Mouse (Mus musculus): Measurements from ENCODE around the gene Cacnb4.

The Cacnb4 gene

DNA sequence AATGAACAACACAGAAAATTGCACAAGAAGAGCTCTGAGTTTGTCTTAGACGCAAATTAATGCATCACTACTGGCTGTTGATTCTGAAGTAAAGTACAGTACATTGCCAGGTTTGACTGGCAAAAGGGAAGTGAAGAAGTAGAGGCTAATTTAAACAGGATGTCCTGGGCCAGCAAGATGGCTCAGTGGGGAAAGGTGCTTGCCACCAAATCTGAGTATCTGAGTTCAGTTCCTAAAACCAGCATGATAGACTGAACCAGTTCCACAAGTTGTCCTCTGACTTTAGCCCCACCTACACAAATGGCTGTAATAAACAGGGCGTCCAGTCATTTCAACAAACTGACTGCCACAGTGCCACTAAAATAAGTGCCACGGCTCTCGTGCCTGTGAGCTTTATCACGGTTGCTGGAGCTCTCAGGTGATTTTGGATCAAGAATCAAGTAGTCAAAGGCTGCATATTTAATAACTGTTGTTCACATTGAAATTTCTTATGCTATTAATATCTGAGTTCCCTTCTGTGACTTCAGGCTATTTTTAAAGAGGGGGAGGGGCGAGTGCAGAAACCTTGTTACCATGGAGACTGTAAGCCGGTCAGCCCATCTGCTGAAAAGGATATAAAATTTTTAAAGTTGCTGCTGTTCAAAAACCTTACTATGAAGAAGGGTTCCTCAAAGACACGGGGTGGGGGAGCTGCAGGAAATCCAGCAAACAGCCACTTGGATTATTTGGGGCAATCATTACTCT lies 29.2 kb downstream of the Cacnb4 start:
- DNase-seq: no peak

DNA sequence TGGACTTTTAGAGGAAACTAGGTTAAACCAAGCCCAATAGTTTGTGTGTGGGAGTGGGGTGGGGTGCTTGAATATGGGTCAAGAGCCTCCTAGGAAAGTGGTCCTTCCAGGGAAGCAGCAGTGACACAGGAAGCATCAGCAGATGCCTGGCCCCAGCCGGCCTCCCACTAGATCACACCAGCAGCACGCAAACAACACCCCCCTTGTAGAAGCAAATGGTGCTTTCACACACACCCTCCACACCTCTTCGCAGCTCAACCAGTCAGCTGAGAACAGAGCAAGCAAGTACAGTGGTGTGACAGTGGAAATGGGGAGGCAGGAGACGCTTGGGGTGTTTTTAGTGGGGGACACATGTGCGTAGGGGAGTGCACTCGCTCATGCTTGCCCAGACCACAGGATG lies 33.0 kb downstream of the Cacnb4 start:
- DNase-seq: no peak

DNA sequence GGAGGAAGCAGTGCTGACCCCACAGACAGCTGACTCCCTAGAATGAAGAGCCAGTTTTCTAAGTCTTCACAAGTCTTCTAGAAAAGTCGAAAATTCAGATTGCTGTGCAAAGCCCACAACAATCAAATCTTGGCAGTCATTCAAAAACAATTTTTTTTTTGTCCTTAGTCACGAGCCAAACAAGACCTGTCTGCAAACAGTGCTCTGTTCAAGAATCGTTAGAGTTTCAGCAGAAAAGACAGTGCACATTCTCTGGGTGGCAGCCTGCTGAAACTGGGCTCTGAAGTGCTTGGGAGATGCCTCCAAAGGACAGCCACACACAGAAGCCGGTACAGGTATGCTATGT lies 37.1 kb downstream of the Cacnb4 start:
- DNase-seq: no peak

DNA sequence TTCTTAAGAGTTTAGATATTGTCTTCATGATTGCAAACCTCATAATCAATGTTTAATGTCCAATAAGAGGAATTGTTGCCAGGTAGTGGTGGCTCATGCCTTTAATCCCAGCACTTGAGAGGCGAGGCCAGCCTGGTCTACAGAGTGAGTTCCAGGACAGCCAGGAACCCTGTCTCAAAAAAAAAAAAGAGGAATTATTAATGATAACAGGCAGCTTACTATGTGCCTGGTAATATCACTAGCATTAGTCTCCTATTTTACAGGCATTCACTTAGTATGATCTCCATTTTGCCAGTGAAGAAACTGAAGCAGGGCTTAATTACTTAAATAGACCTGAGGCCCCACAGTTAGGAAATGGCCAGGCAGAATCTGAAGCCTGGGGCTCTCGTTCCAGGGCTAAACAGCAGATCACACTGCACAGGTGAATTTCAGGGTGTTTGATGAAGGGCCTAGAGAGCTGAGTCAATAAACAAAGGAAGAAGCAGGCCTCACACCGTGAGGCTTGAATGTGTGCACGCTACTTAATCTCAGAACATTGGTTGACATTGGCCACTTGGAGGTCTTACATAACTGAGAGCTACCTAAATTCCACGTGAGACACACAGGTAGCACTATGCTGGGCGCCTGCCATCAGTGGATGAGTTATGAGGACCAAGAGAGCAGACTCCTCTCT lies 37.6 kb downstream of the Cacnb4 start:
- no peak for DNase-seq

DNA sequence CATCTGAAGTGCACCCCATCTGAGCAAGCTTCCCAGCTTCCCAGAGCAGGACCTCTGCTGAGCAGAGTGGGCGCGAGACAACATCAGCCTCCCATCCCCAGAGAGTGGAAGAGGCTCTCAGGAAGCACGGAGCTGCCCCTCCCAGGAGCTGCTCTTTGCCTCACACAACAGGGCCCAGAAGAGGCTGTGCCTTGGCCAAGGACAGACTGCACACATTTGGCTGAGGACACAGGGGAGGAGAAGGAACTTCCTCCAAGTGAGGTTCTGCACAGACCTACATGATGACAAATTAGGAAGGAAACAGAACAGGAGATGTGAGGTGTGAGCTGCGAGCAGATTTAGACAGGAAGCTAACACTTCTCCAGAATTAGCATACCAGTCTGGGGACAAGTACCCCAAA lies 38.4 kb downstream of the Cacnb4 start:
- no peak for DNase-seq

DNA sequence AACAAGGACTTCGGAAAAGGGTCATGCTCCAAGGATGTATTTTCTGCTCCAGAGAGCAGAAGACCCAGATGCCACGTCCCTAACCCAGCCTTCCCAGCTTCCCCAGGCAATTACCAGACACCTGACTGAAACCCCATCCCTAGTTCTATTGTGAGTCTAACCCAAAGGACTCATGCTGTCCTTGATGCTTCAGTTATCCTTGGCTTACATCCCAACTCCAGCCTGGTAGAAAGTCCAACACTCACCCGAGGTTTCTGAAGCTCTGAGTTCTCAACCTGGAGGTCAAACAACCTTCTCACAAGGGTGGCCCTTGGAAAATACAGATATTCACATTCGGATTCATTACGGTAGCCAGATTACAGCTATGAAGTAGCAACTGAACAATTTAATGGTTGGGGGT lies 40.6 kb downstream of the Cacnb4 start:
- no peak for DNase-seq

DNA sequence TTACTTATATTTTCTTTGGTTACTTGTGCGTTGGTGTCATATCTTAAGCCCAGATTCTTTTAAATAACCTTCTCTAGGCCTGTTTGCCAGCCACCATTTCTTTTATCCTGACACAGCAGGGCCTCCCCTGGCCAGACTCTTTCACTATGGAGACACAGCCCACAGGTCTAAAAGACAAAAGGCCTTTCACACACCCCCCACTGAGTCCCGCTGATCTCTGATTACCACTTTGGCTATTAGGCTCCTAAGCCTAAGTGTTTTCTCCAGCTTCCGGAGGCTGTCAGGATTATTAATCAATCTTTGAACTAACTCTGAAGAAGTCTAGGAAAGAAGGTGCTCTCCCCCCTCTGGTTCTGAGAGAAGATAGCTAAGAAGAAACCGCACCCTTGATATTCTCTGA lies 41.3 kb downstream of the Cacnb4 start:
- DNase-seq: no peak

DNA sequence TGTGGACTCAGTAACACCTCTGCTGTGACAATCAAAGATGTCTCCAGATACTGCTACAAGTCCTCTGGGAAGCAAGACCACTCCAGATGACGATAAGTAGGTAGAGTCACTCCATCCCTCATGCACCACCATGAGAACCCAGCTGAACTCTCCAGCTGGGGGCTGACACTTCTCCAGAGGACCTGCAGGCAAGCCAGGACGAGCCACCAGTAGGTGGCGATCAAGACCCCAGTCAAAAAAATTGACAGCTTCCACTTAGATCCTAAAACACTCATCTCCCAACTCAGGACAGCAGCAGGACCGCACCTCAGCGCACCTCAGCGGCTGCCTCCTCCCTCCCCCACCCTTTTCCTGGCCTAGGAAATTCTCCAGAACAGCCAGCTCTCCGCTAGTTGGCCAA lies 43.8 kb downstream of the Cacnb4 start:
- peak; percentile 72 for DNase-seq

DNA sequence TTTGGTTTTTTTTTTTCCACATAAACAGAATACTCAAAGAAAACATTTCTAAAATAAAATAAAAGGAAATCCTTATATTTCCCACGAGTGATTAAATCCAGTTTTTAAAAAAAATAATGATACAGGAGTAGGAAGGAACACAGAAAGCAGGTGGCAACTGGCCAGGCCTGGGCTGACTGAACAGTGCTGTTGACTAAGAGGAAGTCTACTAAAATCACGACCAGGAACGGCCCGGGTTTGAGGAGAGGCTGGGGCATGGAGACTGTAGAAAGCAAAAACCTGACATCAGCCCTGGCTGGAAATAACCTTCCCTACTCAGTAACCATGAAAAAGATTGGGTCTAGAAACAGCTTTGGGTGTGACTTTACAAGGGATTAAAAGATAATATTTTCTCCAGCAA lies 48.4 kb downstream of the Cacnb4 start:
- DNase-seq: no peak

DNA sequence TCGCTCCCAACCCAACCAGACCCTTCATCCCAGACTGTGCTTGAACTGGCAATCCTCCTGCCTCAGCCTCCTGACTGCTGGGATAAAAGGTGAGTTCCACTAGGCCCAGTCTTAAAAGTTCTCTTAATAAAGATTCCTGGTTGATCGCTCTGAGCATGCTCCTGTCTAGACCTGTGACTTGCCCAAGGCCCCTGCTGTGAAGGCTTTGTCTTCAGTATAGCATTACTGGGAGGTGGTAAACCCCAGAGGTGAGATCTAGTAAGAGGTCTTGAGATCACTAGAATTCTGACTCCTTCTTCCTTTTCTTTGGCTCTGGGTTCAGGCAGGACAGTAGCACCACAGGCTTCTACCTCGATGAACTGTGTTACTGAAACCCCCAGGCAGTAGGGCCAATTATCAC lies 50.4 kb downstream of the Cacnb4 start:
- no peak for DNase-seq

DNA sequence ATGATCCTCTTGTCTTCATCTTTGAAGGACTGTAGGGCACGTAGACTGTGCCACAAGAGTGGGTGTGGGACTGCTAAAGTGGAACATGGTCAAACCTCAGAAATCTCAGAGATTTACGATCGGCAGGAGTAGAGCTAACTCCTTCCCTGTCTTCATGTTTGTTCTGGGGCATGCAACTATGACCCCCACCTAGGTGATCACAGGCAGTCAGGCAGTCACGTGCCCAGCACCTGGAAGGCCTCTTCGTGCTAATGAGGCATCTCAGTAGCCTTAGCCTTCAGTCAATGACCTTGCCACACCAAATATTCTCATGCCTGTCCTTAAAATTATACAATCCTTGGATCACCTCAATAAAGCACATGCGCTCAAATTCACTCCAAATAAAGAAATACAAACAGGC lies 50.9 kb downstream of the Cacnb4 start:
- no peak for DNase-seq

DNA sequence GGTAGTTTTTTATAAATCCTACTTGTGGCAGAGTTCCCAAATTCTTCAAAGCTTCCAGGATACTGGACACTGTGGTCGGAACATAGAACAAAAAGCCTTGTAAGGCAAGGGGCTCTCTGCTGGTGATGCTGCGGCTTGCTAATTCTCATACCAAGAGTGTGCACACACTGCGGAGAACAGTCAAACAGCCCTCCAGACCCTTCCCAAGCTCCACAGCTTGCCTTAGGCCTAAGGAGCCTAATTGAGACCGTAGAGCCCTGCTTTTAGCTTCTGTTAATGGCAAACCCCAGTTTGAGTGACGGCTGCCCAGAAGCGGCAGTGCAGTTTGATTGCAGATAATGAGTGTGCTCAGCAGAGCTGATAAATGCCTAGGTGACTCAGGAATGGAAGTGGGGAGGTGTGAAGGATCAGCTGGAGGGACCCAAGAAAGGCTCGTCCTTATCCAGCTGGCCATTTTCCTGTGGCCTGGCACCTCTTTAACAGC lies 52.7 kb downstream of the Cacnb4 start:
- DNase-seq: peak; percentile 34

DNA sequence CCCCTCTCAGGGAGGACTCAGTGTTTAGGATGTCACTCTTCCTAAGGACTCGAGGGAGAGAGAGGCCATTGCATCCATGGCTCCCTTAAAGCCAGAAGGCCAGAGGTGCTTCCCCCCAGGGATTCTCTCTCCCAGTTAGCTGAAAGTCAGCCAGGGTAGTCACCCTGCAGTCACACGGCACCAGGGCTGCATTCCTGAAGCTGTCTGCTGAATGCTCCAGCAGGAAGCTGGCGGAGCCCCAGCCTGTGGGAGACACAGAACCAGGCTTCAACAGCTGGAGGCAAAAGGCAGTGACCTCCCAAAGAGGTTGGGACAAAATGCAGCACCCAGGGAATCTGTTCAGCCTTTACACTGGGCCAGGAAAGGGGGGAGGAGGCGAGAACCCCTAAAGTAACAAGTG lies 53.2 kb downstream of the Cacnb4 start:
- peak; percentile 74 for DNase-seq

DNA sequence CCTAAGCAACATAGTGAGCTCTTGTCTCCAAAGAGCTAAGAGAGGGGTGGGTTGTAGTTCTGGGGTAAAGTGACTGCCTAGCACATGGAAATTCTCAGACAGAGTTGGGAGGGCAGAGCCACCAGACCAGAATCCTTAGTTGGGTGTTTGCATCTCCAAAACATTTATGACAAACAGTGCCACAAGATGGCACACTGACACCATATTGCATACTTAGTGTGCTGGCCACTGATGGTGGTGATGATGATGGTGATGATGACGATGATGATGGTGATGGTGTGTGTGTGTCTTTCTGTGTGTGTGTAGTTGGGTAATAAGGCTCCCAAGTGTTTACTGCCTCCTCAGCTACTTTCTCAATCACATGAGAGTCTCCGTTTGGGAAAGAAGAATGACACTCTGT lies 54.0 kb downstream of the Cacnb4 start:
- no peak for DNase-seq

DNA sequence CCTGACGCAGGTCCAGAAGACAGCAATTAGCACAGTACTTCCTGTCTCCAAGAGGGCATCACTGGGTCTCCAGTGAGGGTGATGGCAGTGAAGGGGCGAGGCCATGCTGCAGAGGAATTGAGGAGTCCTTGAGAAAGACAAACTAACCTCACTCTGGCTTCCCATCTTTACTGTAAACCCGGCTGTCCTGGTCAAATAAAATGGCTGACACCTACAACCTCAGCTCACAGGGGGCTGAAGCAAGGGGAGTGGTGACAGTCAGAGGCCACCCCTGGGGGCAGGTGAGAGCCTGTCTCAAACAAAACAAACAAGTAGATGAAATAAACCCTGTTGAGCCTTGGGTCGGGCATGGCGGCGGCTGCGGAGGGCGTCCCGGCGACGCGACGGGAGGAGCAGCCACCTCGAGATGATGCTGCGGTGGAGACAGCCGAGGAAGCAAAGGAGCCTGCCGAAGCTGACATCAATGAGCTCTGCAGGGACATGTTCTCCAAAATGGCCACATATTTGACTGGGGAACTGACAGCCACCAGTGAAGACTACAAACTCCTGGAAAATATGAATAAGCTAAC lies 57.1 kb downstream of the Cacnb4 start:
- DNase-seq: no peak

DNA sequence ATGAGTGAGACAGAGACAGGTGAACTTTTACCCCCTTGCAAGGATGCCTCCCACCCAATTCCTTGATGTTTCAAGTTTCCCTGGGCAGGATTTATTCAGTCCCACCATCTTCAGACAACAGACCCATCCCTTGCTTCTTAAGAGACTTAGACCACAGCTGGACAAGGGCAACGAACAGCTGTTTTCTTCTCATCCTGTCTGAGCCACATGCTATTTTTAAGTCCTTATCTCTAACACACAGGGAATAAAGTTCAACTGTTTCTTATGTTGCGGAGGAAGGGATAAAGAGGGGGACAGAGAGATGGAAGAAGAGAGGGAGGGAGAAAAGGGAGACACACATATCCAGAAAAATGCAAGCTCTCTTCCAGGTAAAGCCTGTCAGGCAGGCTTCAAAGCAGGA lies 57.8 kb downstream of the Cacnb4 start:
- DNase-seq: no peak

DNA sequence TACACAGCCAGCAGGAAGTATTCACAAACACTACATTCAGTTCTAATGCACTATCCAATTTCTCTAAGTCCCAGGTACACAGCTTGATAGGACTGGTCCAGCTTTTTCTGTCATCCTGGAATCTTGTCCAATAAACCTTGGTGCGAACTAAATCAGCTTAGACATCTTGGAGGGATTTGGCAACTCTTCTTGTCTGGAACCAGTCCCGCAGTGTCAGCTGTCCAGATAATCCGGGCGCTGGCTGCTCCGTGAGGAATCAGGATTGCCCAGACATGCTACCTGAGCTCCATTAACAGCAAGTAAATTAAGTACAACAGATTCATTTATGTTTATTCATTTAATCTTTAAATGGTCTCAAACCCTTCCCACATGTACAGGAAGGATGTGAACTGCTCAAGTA lies 61.2 kb downstream of the Cacnb4 start:
- DNase-seq: no peak

DNA sequence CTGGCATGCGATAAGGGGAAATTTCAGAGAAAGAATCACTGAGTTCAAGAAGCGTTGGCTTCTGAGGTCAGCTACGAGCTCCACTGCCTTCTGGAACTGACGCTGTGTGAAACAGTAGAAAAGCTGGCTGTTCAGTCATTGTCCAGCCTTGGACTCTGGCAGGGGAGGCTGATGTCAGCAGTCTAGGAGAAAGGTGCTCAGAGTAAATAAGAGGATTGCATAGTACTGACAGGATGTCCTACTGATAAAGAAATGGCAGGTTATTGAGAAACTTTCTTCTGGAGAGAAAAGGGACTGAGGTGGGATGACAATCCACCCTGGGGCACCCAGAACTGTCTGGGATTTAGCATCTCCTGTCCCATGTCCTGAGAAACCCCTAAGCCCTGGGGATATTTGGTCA lies 62.7 kb downstream of the Cacnb4 start:
- DNase-seq: no peak

DNA sequence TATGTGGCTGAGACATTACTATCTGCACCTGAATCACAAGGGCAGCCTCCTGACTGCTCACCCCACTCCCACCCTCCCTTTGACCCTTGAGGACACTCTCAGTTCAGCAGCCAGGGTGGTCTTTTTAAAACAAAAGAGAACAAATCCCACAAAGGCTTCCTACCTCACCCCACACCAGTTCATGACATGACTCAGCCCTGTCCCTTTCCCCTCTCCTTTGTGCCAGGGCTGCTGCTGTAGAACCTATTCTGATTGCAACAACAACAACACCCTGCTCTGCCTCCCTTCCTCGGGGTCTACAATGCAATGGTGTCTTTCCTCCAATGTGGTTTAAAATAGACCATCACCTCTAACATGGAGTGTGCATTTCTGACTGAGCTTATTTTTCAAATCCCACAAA lies 67.1 kb downstream of the Cacnb4 start:
- DNase-seq: no peak

DNA sequence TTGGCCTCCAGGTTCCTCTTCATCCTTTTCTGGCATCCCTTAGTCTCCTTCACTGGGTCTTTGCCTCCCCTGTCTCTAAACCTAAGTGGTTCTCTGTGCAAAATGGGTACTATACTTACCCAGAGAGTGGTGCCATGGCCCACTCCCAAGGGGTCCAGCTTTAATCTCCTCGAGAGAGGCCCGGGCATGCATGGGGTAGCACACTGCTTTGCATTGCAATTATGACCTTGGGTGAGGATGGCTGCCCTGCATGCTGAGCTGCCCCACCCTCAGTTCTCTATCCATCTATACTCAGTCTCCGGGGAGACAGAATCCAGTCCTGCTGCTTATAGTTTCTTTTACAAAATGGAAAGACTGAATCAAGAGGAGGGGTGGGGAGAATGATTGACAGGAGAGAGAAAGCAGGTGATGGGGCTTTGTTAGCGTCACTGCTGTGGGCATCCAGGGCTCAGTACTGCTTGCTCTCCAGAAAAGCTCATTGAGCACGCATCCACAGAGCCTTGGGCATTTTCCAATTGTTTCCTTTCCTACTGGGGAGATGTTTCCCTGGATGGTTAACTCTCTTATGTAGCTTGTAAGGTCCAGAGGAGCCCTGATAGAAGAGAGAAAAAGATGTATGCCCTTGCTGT lies 68.7 kb downstream of the Cacnb4 start:
- DNase-seq: no peak

DNA sequence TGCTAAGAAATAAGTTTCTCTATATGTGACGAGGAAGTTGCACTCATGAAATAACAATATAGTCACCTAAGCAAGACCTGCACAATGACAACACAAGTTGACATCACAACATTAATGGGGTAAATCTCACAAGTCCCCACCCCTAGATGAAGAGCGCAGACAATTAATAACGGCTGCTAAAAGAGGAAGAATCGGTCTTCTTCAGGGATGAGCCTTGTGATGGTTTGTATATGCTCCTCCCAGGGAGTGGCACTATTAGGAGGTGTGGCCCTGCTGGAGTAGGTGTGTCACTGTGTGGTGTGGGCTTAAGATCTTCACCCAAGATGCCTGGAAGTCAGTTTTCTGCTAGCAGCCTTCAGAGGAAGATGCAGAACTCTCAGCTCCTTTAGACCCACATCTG lies 70.3 kb downstream of the Cacnb4 start:
- DNase-seq: no peak

DNA sequence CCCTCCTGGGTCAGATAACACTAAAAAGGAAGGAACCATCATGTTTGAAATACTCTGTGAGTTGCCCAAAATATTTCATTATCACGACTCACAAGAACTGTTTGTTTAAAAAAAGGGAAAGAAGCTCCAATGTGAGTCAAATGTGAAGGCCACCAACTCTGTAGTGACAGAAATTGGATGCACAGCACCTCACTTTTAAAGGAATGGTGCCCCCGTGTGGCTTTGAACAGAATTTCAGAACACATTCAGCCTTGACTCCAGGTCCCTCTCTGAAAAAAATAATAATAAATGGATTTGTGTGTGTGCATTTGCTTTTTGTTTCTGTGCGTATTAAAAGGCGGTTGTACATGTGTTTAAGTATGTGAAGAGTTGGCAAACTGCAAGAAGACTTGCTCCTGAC lies 71.3 kb downstream of the Cacnb4 start:
- DNase-seq: peak; percentile 65

DNA sequence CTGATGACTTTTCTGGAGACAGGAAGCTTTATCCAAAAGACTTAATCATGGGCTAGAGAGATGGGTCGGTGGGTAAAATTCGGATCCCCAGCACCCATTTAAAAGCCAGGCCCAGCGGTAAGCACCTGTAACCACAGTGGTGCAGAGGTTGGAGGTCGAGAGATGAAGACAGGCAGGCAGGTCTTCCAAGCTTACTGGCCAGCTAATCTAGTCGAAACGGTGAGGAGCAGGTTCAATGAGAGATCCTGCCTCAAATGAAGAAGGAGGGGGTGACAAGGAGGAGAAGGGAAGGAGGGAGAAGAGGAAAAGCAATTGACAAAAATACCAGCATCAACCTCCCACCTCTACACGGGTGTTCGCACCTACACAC lies 72.0 kb downstream of the Cacnb4 start:
- DNase-seq: no peak
